Mouse (Mus musculus) forebrain, embryonic 16.5 days (tissue): ENCODE measurements at regions not wholly inside any gene's neighbourhood (a gene's known extent, or its start where the extent isn't known, plus 50 kb on each side); places are given as distances from the start of the nearest gene placed in this dataset.
A peak's percentile ranks its signal among the peaks of the same experiment; 100 is the strongest.

Experiments
- ATAC-seq: fragments of 200-750 bp; cut with Nextera tagmentation; 2 replicates; pipeline ENCODE4 v1.8.0; 2017; ENCODE audit warnings: mild to moderate bottlenecking, moderate library complexity
- H3K27ac ChIP-seq: fragments of 300-500 bp; sonication (generic); 2 replicates; pipeline ENCODE4 v1.5.1; 2014; ENCODE audit warnings: low read length, control low read depth
- H3K27me3 ChIP-seq: fragments of 300-500 bp; sonication (generic); replicated peaks from 2 replicates; pipeline ENCODE4 v1.6.1; 2014; ENCODE audit warnings: low read length; ENCODE audit not compliant: control insufficient read depth, insufficient read depth
- H3K36me3 ChIP-seq: fragments of 300-500 bp; sonication (generic); 2 replicates; pipeline ENCODE4 v1.6.1; 2014; ENCODE audit not compliant: control insufficient read depth, insufficient read depth
- H3K4me1 ChIP-seq: fragments of 300-500 bp; sonication (generic); replicated peaks from 2 replicates; pipeline ENCODE4 v1.6.1; 2014; ENCODE audit warnings: low read length; ENCODE audit not compliant: control insufficient read depth, insufficient read depth
- H3K4me2 ChIP-seq: fragments of 300-500 bp; sonication (generic); 2 replicates; pipeline ENCODE4 v1.6.1; 2014; ENCODE audit warnings: mild to moderate bottlenecking, low read length, control low read depth
- H3K4me3 ChIP-seq: fragments of 300-500 bp; sonication (generic); replicated peaks from 2 replicates; pipeline ENCODE4 v1.5.1; 2014; ENCODE audit warnings: mild to moderate bottlenecking, low read length, control low read depth
- H3K9ac ChIP-seq: fragments of 300-500 bp; sonication (generic); replicated peaks from 2 replicates; pipeline ENCODE4 v1.6.1; 2014; ENCODE audit warnings: low read depth, low read length, control low read depth
- H3K9me3 ChIP-seq: fragments of 300-500 bp; sonication (generic); 2 replicates; pipeline ENCODE4 v1.6.1; 2016; ENCODE audit warnings: low read length; ENCODE audit not compliant: control insufficient read depth
- WGBS: fragments of 180-500 bp; shearing (Covaris S2); extraction: QIAGEN DNeasy Blood & Tissue Kit; methylation state at CpG from one replicate; pipeline ENCODE4 v1.1.7; 2014; 5-methylcytosine and 5-hydroxymethylcytosine counted together

DNA sequence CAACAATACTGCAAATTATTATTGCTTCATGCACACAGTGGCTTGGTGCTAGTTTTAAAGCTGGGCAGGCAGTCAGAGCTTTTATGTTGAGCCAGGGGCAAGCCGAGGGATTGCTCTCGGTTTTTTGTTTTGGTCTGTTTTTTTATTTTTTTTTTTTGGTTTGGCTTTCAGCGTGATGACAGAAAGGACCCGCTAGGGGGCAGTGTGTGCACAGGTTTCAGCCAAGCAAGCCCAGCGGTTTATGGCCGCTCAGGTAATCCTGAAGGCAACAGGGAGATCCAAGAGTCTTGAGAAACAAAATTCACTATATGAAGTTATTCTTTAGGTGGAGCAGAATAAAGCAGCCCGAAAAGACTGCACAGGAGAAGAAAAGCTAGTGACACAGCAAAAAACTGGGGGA, 261.6 kb upstream of the Pard3b start:
- H3K27me3 ChIP-seq = no peaks in the 10 kb centered on the region
- peaks cover 11% of the 10 kb centered on the region for H3K4me1 ChIP-seq
- H3K4me3 ChIP-seq = no peak overlapping the region
- H3K9ac ChIP-seq = no peak overlapping the region
- no peaks in the 10 kb centered on the region for H3K9me3 ChIP-seq
- WGBS = 3% methylated on average over 7 of the region's 7 CpGs
- ATAC-seq = no peak
- H3K36me3 ChIP-seq = no peaks in the 10 kb centered on the region
- no peak overlapping the region for H3K4me2 ChIP-seq
- H3K27ac ChIP-seq = no peak overlapping the region

DNA sequence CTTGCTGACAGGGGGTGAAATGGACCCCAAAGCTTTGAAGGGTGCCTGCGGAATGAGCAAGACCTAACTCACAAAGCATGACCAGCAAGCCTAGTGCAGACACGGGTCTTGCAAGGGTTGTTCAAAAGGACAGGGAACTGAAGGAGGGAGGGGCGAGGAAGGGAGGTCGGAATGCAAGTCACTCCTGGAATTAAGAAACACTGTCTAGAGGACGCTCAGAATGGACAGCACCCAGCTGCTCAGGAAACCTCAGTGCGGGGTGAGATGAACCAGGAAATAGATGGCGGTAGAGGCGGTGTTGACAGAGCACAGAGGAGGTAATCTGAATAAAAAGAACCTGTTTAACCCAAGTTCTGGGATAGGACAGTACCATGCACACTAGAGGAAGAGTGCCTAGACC, 260.4 kb upstream of the Pard3b start:
- no peak overlapping the region for H3K4me3 ChIP-seq
- no peak overlapping the region for H3K27ac ChIP-seq
- no peak overlapping the region for H3K9ac ChIP-seq
- no peak for ATAC-seq
- no peaks in the 10 kb centered on the region for H3K27me3 ChIP-seq
- H3K4me1 ChIP-seq = peaks cover 11% of the 10 kb centered on the region
- H3K9me3 ChIP-seq = no peaks in the 10 kb centered on the region
- 80% methylated on average over 8 of the region's 8 CpGs for WGBS
- H3K36me3 ChIP-seq = no peaks in the 10 kb centered on the region
- H3K4me2 ChIP-seq = no peak overlapping the region

GRCm38 (mm10) chr1:61379771-61380517, 258.7 kb upstream of the Pard3b start:
- H3K36me3 ChIP-seq = no peaks in the 10 kb centered on the region
- WGBS = 22% methylated on average over 21 of the region's 21 CpGs
- H3K4me2 ChIP-seq = no peak overlapping the region
- no peak overlapping the region for H3K27ac ChIP-seq
- H3K4me3 ChIP-seq = no peak overlapping the region
- peak; percentile 73 for ATAC-seq
- H3K4me1 ChIP-seq = peaks cover 11% of the 10 kb centered on the region
- H3K9me3 ChIP-seq = no peaks in the 10 kb centered on the region
- H3K27me3 ChIP-seq = no peaks in the 10 kb centered on the region
- H3K9ac ChIP-seq = no peak overlapping the region

GRCm38 (mm10) chr1:61387587-61387986, 251.0 kb upstream of the Pard3b start:
- Histone ChIP-seq H3K27ac (no peak overlapping the region), H3K4me2 (no peak overlapping the region), H3K9me3 (no peaks in the 10 kb centered on the region), H3K27me3 (no peaks in the 10 kb centered on the region), H3K4me3 (no peak overlapping the region), H3K36me3 (no peaks in the 10 kb centered on the region), H3K4me1 (no peaks in the 10 kb centered on the region), H3K9ac (no peak overlapping the region)
- ATAC-seq = no peak
- WGBS = 51% methylated on average over 4 of the region's 4 CpGs

DNA sequence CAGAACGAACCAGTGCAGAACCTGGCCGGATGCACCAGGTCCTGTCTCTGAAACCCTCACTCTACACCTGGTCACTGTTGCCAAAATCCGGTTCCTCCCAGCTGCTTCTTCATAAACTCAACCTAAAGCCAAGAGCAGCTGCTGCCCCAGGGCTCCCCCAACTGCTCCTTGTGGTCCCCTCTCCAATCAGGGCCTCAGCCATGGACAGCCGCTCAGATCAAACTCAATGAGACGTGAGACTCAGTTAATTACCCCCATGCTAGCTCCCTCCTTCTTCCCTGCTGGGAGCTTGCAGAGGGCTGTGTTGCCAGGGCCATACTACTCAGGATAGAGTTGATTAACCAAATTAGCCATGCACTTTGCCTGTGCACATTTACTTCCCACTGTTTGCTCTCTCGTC, 240.8 kb upstream of the Pard3b start:
- H3K36me3 ChIP-seq = no peaks in the 10 kb centered on the region
- ATAC-seq = peak; percentile 20; the same call in 1 of the 2 replicates
- no peaks in the 10 kb centered on the region for H3K27me3 ChIP-seq
- peaks cover 5% of the 10 kb centered on the region; the same call in 1 of the 2 replicates for H3K4me1 ChIP-seq
- 29% methylated on average over 6 of the region's 6 CpGs for WGBS
- H3K4me3 ChIP-seq = no peak overlapping the region
- no peak overlapping the region for H3K4me2 ChIP-seq
- no peak overlapping the region for H3K27ac ChIP-seq
- H3K9ac ChIP-seq = no peak overlapping the region
- H3K9me3 ChIP-seq = no peaks in the 10 kb centered on the region

DNA sequence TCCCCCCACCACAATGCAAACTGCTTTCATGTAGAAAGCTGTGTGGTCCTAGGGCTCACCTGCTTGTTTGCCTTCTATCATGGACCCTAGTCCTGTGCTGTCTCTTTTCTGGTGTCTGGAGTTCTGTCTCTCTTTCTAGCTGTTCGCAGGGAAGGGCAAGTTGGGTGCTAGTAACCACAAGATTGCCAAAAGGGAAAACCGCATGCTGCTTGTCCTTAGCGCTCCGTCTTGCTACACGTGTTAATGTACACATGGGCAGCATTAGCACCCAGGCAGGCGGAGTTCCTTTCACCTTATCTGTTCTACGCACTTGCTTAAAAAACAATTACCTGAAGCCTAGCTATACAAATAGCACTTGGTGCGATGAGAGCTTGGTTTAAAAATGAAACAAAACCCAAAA, 236.3 kb upstream of the Pard3b start:
- H3K27me3 ChIP-seq = no peaks in the 10 kb centered on the region
- no peak overlapping the region for H3K9ac ChIP-seq
- H3K36me3 ChIP-seq = no peaks in the 10 kb centered on the region
- H3K9me3 ChIP-seq = no peaks in the 10 kb centered on the region
- ATAC-seq = no peak
- 43% methylated on average over 8 of the region's 8 CpGs for WGBS
- H3K27ac ChIP-seq = no peak overlapping the region
- H3K4me2 ChIP-seq = peak overlapping the region; percentile 33
- H3K4me3 ChIP-seq = no peak overlapping the region
- peaks cover 11% of the 10 kb centered on the region; the same call in 1 of the 2 replicates for H3K4me1 ChIP-seq

GRCm38 (mm10) chr1:61407201-61407600, 231.4 kb upstream of the Pard3b start:
- WGBS = 11% methylated on average over 9 of the region's 9 CpGs
- Histone ChIP-seq H3K36me3 (no peaks in the 10 kb centered on the region), H3K9ac (no peak overlapping the region), H3K4me1 (peaks cover 11% of the 10 kb centered on the region; the same call in 1 of the 2 replicates), H3K27ac (no peak overlapping the region), H3K27me3 (no peaks in the 10 kb centered on the region), H3K9me3 (no peaks in the 10 kb centered on the region), H3K4me2 (no peak overlapping the region), H3K4me3 (no peak overlapping the region)
- ATAC-seq = no peak

GRCm38 (mm10) chr1:61414772-61415171, 223.9 kb upstream of the Pard3b start:
- no peak overlapping the region for H3K9ac ChIP-seq
- ATAC-seq = no peak
- no peaks in the 10 kb centered on the region for H3K27me3 ChIP-seq
- no peaks in the 10 kb centered on the region for H3K9me3 ChIP-seq
- H3K4me3 ChIP-seq = no peak overlapping the region
- no peaks in the 10 kb centered on the region for H3K36me3 ChIP-seq
- no peak overlapping the region for H3K27ac ChIP-seq
- 40% methylated on average over 2 of the region's 2 CpGs for WGBS
- H3K4me1 ChIP-seq = peaks cover 14% of the 10 kb centered on the region
- H3K4me2 ChIP-seq = no peak overlapping the region

DNA sequence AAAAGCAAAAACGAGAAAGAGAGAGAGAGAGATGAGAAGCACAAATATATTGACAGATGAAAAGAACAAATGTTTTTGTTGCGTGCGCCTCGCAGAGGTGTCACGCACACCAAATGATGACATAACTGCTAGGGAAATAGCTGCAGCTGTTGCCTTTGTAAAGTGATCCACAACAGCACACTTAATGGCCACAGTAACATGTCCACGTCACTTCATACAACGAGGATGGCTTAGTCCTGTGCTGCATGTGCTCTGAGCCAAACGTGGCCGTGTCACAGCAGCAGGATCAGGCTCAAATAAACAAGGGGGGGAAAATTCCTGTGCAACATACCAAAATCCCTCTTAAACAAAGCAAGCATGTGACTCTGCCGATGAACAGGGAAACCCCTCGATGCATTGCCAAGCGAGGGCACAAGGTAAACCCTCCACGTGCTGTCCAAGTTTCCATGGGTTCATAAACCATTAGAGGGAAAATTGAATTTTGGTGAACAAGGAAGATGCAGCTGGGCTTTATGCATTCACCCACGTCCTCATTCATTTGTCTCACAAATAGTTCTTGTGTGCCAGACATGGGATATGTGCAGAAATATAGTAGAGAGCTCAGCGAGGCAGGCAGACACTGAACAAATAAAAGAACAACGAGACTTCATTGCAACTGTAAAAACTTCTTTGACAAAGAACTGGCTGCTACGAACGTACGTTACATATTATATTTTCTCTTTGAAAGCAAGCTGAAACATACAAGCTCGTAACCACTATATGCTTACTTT, 223.0 kb upstream of the Pard3b start:
- Histone ChIP-seq H3K4me1 (peaks cover 14% of the 10 kb centered on the region), H3K9ac (no peak overlapping the region), H3K4me3 (no peak overlapping the region), H3K36me3 (no peaks in the 10 kb centered on the region), H3K4me2 (no peak overlapping the region), H3K27me3 (no peaks in the 10 kb centered on the region), H3K27ac (no peak overlapping the region), H3K9me3 (no peaks in the 10 kb centered on the region)
- 51% methylated on average over 20 of the region's 20 CpGs for WGBS
- peak; percentile 45; the same call in 1 of the 2 replicates for ATAC-seq
